Mouse (Mus musculus): ENCODE results near the gene Golt1a. TPM values are rescaled to one million over a fixed set of nuclear protein-coding genes. Genes with fewer than 3 reads are reported as not detected.

The Golt1a gene
- polyA plus RNA-seq, 1 experiment from 2014 or later: 15.4 TPM

- no peak for TF ChIP-seq CTCF (IDR thresholded peaks at IDR 0.05; ENCODE audit: low read depth)
- no peaks in the 10 kb centered on the region for H3K9me3 ChIP-seq (replicated peaks; ENCODE audit: low read length)
- H3K36me3 ChIP-seq (ENCODE audit: insufficient read depth, low read length): no peaks in the 10 kb centered on the region
- no peak overlapping the region for H3K4me3 ChIP-seq (replicated peaks; ENCODE audit: low read depth, low read length)
- ATAC-seq (replicated peaks; ENCODE audit: low FRiP score, low read depth) (no peak), DNase-seq (ENCODE audit: low spot score) (no peak)
- no peak overlapping the region for H3K27ac ChIP-seq
- H3K27me3 ChIP-seq (ENCODE audit: insufficient read depth, low read length): no peaks in the 10 kb centered on the region
- H3K4me2 ChIP-seq (ENCODE audit: low read length): no peak overlapping the region
- 0 out of 2 replicates have a peak, but pooled peaks cover 5% of the 10 kb centered on the region for H3K4me1 ChIP-seq (replicated peaks; ENCODE audit: insufficient read depth, low read length)
- 37% methylated on average over 8 of the region's 8 CpGs for WGBS
- H3K9ac ChIP-seq (ENCODE audit: low read depth, low read length): no peak overlapping the region
These were observed 46.7 kb downstream of the Golt1a start for GRCm38 (mm10) chr1:133356330-133356729.

- DNase-seq (ENCODE audit: low spot score): no peak
These were observed 51.4 kb downstream of the Golt1a start for GRCm38 (mm10) chr1:133361006-133361405.

GRCm38 (mm10) chr1:133362103-133362502, 52.5 kb downstream of the Golt1a start:
- WGBS: 92% methylated on average over 5 of the region's 5 CpGs
- H3K27me3 ChIP-seq (ENCODE audit: insufficient read depth, low read length): no peaks in the 10 kb centered on the region
- no peak overlapping the region for H3K4me3 ChIP-seq (replicated peaks; ENCODE audit: low read depth, low read length)
- H3K4me2 ChIP-seq (ENCODE audit: low read length): no peak overlapping the region
- H3K9ac ChIP-seq (ENCODE audit: low read depth, low read length): no peak overlapping the region
- no peak for DNase-seq (ENCODE audit: low spot score)
- no peaks in the 10 kb centered on the region for H3K36me3 ChIP-seq (ENCODE audit: insufficient read depth, low read length)
- no peaks in the 10 kb centered on the region; the same call in 1 of the 2 replicates for H3K4me1 ChIP-seq (replicated peaks; ENCODE audit: insufficient read depth, low read length)
- H3K27ac ChIP-seq: no peak overlapping the region
- ATAC-seq (replicated peaks; ENCODE audit: low FRiP score, low read depth): no peak
- no peaks in the 10 kb centered on the region for H3K9me3 ChIP-seq (replicated peaks; ENCODE audit: low read length)
- no peak for TF ChIP-seq CTCF (IDR thresholded peaks at IDR 0.05; ENCODE audit: low read depth)

More at GRCm38 (mm10) chr1:133361006-133361405, 51.4 kb downstream of the Golt1a start:
- WGBS: 84% methylated on average over 6 of the region's 6 CpGs
- Histone ChIP-seq H3K4me3 (replicated peaks; ENCODE audit: low read depth, low read length) (no peak overlapping the region), H3K9me3 (replicated peaks; ENCODE audit: low read length) (no peaks in the 10 kb centered on the region), H3K9ac (ENCODE audit: low read depth, low read length) (no peak overlapping the region), H3K4me2 (ENCODE audit: low read length) (no peak overlapping the region), H3K4me1 (replicated peaks; ENCODE audit: insufficient read depth, low read length) (peaks cover 5% of the 10 kb centered on the region; the same call in 1 of the 2 replicates), H3K36me3 (ENCODE audit: insufficient read depth, low read length) (no peaks in the 10 kb centered on the region), H3K27me3 (ENCODE audit: insufficient read depth, low read length) (no peaks in the 10 kb centered on the region), H3K27ac (no peak overlapping the region)
- no peak for ATAC-seq (replicated peaks; ENCODE audit: low FRiP score, low read depth)
- peak; percentile 17; the same call in 1 of the 2 replicates for TF ChIP-seq CTCF (IDR thresholded peaks at IDR 0.05; ENCODE audit: low read depth)

- WGBS: 1% methylated on average over 51 of the region's 52 CpGs
These were observed 53.8 kb downstream of the Golt1a start, which contains the start of gene Etnk2 for GRCm38 (mm10) chr1:133363276-133364021. Etnk2 (plus strand) TSS chr1:133363572.

GRCm38 (mm10) chr1:133364022-133364630, 54.5 kb downstream of the Golt1a start:
- Histone ChIP-seq H3K9ac (ENCODE audit: low read depth, low read length) (peak overlapping the region; percentile 40), H3K4me1 (replicated peaks; ENCODE audit: insufficient read depth, low read length) (peaks cover 8% of the 10 kb centered on the region), H3K9me3 (replicated peaks; ENCODE audit: low read length) (no peaks in the 10 kb centered on the region), H3K4me3 (replicated peaks; ENCODE audit: low read depth, low read length) (peak overlapping the region; percentile 50), H3K36me3 (ENCODE audit: insufficient read depth, low read length) (no peaks in the 10 kb centered on the region), H3K27me3 (ENCODE audit: insufficient read depth, low read length) (no peaks in the 10 kb centered on the region), H3K4me2 (ENCODE audit: low read length) (peak overlapping the region; percentile 84), H3K27ac (no peak overlapping the region)
- ATAC-seq (replicated peaks; ENCODE audit: low FRiP score, low read depth) (no peak), DNase-seq (ENCODE audit: low spot score) (no peak)
- TF ChIP-seq CTCF (IDR thresholded peaks at IDR 0.05; ENCODE audit: low read depth): no peak
- WGBS: 6% methylated on average over 27 of the region's 27 CpGs

More at GRCm38 (mm10) chr1:133363276-133364021, 53.8 kb downstream of the Golt1a start, which contains the start of gene Etnk2:
- peak; percentile 79 for ATAC-seq (replicated peaks; ENCODE audit: low FRiP score, low read depth)
- Histone ChIP-seq H3K4me3 (replicated peaks; ENCODE audit: low read depth, low read length) (peak within 1 kb of the TSS; percentile 50), H3K36me3 (ENCODE audit: insufficient read depth, low read length) (no peaks in the 10 kb centered on the region), H3K4me1 (replicated peaks; ENCODE audit: insufficient read depth, low read length) (peaks cover 8% of the 10 kb centered on the region), H3K27ac (no peak within 1 kb of the TSS), H3K27me3 (ENCODE audit: insufficient read depth, low read length) (no peaks in the 10 kb centered on the region), H3K9ac (ENCODE audit: low read depth, low read length) (peak within 1 kb of the TSS; percentile 40), H3K4me2 (ENCODE audit: low read length) (peak within 1 kb of the TSS; percentile 84), H3K9me3 (replicated peaks; ENCODE audit: low read length) (no peaks in the 10 kb centered on the region)
- DNase-seq (ENCODE audit: low spot score): peak; percentile 75
- no peak for TF ChIP-seq CTCF (IDR thresholded peaks at IDR 0.05; ENCODE audit: low read depth)

- H3K4me3 ChIP-seq (replicated peaks; ENCODE audit: low read depth, low read length): no peak overlapping the region
- 66% methylated on average over 2 of the region's 2 CpGs for WGBS
These were observed 55.3 kb downstream of the Golt1a start for GRCm38 (mm10) chr1:133364890-133365289.

More at GRCm38 (mm10) chr1:133364890-133365289, 55.3 kb downstream of the Golt1a start:
- H3K27me3 ChIP-seq (ENCODE audit: insufficient read depth, low read length): no peaks in the 10 kb centered on the region
- TF ChIP-seq CTCF (IDR thresholded peaks at IDR 0.05; ENCODE audit: low read depth): no peak
- no peak for DNase-seq (ENCODE audit: low spot score)
- H3K27ac ChIP-seq: no peak overlapping the region
- ATAC-seq (replicated peaks; ENCODE audit: low FRiP score, low read depth): no peak
- H3K36me3 ChIP-seq (ENCODE audit: insufficient read depth, low read length): no peaks in the 10 kb centered on the region
- H3K9ac ChIP-seq (ENCODE audit: low read depth, low read length): no peak overlapping the region
- H3K4me1 ChIP-seq (replicated peaks; ENCODE audit: insufficient read depth, low read length): peaks cover 8% of the 10 kb centered on the region
- no peak overlapping the region for H3K4me2 ChIP-seq (ENCODE audit: low read length)
- no peaks in the 10 kb centered on the region for H3K9me3 ChIP-seq (replicated peaks; ENCODE audit: low read length)
